Mouse (Mus musculus) heart, adult 11 months (tissue): ENCODE measurements around the gene Cox20.
A peak's percentile ranks its signal among the peaks of the same experiment; 100 is the strongest.

Experiments
- DNase-seq: peaks from one replicate; pipeline ENCODE4 v3.0.0; 2022

Cox20 gene

DNA sequence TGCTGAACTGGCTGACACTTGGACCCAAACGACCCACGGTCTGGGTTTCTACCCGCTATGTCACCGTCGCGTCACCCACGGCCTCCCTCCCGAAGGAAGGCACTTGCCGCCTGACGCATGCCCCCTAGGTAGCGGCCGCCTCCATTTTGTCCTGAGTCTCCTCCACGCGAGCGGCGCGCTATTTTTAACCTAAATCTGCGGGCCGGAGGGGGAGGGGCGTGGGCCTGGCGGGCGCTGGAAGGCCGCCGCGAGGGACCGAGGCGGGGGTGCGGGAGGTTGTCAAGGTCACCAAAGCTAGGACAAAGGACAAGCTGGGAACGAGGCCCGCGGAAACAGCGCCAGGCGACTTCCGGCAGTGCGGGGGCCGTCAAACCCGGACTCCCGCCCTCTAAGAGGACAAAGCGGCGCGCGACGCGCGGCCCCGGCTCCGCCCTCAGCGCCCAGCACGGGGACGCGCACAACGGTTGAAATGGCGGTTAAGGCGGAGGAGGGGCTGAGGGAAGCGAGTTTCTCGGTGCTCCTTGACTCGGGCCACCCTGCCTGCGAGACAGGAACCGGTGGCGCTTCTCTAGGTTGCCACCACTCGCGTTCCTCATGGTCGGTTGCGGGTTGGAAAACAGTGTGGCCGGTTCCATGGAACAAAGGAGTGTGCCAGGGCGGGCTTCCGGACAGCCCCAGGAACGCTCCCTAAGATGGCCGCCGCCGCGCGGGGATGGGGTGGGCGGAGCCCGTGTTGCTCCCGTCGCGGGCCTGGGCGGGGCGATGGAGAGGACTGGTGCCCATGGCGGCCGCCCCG is at the start of gene Cox20:
Gene Cox20, plus strand, starts transcription at position 742 of the 796 bp plus-strand sequence.
- DNase-seq: peak; percentile 100

DNA sequence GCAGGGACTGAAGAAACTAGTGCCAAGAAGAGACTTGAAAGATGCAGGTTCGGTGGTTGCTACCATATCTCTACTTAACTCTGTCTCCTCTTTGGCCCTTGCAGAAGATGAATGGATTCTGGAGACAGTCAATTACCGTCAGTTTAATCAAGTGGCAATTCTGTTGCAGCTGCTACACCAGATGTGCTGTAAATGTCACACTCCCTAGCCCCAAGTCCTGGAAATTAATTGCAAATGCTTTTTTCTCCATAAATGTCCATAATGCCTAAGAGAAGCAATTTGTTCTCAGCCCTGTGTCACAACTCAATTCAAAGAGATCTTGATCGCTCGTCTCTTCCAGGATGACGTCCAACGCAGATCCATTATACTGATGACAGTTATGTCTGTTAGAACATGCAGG is 48.3 kb upstream of the Cox20 start:
- no peak for DNase-seq

DNA sequence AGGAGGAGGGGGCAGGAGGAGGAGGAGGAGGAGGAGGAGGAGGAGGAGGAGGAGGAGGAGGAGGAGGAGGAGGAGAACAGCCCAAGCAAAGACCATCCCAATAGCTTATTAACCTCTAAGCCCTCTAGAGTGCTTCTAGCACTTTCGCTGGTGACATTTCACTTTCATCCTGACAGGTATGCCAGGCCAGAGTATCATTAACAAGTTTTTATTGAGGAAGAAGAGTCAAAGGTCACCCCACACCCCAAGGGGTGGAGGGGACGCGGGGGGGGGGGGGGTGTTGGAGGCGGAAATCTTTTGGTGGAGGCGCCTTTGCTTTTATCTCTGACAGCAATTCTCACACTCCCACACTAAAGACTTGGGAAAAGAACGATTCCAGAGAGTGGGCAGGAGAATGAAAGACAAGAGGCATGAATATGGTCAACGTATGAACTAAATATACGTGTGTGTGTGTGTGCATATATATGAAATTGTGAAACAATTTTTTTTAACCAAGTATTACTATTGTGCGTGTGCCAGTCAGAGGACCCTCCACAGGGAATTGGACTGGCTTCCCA is 43.7 kb upstream of the Cox20 start:
- peak; percentile 44 for DNase-seq

DNA sequence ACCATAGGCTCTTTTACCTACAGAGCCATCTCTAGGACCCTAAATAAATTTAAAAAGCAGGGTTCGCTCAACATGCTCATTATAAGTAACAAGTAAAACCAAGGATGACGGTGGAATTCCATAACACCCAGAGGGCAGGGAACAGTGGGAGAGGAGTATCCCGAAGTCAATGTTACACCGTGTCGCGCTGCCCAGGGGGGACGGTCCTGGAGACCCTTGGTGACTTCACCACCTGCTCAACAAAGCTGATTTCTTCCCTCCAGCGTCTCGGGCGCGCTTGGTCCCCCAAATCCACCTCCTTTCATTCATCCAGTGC is 43.2 kb upstream of the Cox20 start:
- no peak for DNase-seq

DNA sequence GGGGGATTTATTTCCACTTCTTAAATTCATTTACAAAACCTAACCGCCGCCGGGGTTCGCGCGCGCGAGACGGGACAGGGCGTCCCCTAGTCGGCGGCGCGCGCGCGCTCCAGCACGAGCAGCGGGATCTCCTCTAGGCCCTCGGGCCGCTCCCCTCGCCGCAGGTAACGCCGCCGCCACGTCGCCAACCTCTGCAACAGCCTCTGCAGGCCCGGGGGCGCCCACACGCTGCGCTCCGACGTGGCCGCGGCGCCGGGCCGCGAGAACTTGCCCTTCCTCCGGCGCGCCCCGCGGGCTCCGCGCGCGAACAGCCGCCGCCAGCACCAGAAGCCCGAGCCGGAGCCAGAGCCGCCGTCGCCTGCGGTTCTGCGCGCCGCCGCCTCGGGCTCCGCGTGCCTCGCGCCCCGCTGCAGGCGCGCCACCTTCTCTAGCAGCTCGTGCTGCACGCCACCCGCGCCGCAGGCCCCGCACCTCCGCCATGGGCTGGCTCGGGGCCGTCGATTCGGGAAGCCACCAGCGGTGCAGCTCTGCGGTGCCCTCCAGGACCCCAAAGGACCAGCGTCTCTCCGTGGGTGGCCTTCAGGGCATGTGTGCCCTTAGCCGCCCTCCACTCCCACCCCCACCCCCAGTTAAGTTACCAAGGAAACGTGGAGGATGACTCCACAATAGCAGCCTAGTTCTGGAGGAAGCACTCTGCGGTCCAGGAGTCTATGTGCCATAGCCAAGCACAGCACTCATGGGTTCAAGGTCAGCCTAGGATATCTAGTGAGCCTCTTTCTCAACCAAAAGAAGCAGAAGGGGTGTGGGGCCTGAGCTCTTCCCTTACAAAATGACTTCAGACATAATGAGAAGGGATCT is 42.6 kb upstream of the Cox20 start:
- DNase-seq: peak; percentile 93

DNA sequence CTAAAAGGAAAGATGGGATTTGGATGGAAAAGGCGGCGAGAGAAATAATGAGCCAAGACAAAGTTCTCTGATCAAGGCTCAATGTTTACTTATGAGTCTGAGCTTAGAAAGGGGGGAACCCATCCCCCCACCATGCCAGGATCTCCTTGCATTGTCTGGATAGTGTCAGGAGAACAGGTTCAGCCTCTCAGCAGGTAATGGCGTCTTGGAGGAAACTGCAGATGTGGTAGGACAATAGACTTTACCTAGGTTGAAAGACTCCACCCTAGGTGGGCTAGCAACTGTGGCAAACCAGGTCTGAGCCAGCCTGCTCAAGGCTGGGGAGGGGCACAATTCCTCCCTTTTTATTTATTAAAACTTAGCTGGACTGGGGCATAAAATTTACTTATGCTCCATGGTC is 35.6 kb upstream of the Cox20 start:
- peak; percentile 28 for DNase-seq

DNA sequence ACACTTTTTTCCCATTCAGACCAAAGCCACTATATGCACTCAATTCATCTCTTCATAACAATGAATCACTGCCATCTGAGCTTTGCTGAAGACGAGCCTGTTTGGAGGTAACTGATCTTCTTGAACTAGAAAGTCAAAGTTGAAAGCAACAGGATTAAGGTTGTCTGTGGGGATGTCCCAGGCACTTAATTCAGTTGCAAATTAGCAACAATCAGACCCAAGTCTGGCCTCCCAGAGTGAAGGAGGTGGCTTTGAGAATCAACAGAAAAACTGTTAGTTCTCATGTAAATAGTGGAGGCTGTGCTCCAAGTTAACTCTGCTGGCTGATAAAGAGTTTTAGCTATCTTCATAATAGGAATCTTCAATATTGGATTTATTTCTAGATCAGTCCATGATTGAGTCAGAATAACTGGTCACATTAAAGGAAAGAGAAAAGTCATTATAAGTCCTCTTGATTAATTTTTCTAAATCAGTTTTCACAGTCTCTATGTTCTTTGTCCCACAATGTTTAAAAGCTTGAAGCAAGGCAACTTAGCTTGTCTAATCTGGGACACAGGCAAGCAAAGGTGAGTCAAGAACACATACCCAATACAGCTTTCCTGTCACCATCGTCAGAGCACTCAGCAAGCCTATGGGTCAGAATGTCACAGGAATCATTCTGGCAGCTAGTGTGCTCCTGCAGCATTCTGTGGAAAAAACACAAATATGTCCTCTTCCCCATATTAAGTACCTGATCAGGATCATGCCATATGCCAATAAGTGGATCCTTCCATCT is 34.8 kb upstream of the Cox20 start:
- peak; percentile 44 for DNase-seq

DNA sequence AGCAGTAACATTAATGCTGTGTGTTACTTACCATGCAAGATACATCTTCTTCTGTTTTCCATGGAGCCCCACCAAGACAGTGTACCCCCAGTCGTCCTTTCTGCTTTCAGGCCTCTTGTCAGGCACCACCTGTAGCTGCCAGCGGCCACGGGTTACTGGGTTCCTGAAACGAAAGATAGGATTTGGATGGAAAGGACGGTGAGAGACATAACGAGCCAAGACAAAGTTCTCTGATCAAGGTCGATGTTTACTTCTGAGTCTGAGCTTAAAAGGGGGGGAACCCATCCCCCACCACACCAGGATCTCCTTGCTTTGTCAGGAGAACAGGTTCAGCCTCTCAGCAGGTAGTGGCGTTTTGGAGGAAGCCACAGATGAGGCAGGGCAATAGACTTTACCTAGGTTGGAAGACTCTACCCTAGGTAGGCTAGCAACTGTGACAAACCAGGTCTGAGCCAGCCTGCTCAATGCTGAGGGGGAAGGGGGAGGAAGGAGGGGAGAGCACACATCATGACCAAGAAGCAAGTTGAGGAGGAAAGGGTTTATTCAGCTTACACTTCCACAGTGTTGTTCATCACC is 31.2 kb upstream of the Cox20 start:
- DNase-seq: peak; percentile 73

DNA sequence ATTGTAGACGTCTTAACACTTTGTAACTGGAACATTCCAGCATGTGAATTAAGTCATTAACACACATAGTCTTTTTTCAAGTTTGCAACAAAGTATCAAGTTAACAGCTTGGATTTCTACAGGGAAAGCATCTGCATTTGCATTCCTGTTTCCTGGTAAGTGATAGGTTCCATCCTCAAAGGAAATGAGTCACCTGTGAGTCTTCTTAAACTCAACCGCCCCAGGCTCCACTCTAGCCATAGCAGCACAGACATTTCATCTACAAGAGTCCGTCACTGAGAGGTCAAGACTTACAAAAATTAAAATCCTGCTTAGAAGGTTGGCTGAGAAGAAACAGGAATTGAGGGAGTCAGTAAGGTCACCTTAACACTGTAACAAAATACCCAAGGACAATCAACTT is 27.2 kb upstream of the Cox20 start:
- no peak for DNase-seq

DNA sequence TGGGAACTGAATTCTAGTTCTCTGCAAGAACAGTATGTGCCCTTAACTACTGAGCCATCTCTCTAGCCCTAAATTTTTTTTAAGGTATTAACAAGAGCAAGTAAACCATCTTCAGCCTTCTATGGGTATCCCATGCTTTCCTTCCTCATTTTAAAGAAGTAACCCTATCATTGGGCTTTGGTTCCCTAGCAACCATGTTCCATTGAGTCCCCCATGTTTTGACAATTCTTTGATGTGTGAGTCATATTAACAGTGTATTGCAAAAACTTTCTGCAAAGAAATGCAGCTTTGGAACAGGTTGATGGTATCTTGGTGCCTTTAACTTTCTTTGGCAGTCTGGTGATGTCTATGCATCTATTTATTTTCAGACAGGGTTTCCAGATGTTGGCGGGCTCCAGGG is 24.9 kb upstream of the Cox20 start:
- no peak for DNase-seq

DNA sequence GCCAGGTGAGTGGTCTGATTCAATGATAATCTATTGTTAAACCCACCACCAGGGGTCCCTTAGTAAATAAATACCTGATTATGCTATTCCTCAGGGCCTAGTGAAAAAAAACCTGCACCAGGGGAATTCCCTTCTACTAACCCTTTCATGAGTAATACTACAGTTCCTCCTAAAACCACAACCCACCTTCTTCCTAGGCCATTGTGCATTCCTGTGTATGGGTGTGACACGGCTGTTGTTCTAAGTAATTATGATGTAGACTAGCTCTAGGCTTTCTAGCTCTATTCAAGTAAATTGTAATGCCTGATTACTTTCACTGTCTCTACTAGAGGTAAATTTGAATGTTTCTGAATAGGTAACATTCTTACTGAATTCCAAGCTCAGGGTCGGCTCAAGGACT is 17.7 kb upstream of the Cox20 start:
- peak; percentile 15 for DNase-seq

DNA sequence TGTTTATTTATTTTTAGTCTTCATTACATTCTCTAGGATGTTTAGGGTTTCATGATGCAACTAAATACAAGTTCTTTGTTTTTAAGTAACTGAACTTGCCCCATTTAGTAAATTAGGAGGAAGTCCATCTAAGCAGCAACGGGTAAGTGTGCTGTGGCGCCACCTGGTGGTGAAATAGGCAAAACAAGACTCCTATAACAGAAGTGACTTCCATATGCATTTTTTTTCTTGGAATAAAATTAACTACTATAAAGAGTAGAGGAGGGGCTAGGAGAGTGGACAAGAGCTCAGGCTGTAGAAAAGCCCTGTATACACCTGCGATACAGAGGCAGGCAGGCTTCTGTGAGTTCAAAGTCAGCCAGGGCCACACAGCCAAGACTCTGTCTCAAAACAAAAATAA is 15.5 kb upstream of the Cox20 start:
- peak; percentile 91 for DNase-seq

DNA sequence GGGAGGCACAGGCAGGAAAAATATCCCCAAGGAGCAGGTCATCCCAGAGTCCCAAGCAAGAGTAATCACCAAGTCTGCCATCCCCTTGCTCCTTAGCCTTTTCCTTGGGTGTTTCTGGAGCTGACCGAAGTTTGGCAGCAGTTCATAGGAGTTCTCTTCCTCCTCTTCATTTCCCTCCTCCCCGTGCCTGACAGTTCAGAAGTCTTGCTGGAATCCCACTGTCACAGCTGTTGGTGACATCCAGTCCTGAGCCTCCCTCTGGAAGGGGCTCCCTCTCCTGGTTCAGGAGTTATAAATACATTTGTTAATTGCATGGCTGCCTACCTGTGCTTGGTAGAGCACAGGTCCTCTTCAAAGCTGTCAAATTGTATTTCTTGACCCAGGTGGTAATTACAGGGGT is 9.4 kb upstream of the Cox20 start:
- peak; percentile 66 for DNase-seq

DNA sequence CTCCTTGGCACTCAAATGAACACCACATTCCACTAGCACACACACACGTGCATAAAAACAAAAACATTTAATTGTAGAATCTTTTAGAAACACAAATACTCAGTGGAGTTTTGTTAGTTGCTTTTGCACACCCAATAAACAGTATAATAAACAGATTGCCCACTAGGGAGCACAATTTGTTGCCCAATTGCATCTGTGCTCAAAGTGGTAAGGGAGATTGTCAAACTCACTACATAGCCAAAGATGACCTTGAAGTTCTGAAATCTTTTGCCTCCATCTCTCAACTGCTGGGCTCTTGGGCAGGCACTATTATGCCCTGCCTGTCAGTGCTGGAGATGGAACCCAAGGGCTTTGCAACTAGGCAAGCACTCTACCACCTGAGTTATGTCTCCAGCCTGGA is 8.8 kb upstream of the Cox20 start:
- peak; percentile 49 for DNase-seq

DNA sequence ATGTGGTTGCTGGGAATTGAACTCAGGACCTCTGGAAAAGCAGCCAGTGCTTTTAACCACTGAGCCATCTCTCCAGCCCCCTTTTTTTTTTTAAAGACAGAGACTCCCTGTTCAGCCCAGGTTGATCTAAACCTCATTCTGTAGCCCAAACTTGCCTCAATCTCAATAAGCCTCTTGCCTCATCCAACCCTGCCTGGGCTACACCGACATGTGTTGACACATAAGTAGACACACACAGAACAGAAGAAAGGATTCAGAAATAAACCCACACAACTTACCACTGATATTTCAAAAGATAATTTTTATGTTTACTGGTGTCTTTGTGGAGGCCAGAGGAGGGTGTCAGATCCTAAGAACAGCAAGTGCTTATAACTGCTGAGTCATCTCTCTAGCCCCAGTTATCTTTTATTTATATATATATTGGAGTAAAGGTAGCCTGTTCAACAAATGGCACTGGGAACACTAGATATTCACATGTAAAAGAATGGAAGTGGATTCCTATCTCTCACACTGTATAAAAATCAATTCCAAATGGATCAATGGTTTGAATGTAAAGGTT is 5.8 kb upstream of the Cox20 start:
- DNase-seq: peak; percentile 84

DNA sequence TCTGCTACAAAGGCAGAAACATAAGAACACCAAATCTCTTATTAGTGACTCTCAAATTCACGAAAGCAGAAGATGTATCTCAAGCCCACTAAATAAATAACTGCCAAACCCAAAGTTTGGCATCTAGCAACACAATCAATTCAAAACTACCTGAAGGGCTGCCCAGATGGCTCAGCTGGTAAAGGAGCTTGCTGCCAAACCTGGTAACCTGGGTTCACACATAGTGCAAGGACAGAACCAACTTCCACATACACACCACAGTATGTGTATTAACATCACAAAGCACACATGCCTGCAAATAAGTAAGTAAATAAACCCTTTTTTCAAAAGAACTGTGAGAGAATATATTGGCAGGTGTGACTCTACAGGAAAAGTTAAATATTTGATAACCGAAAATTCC is 4.7 kb upstream of the Cox20 start:
- peak; percentile 71 for DNase-seq

DNA sequence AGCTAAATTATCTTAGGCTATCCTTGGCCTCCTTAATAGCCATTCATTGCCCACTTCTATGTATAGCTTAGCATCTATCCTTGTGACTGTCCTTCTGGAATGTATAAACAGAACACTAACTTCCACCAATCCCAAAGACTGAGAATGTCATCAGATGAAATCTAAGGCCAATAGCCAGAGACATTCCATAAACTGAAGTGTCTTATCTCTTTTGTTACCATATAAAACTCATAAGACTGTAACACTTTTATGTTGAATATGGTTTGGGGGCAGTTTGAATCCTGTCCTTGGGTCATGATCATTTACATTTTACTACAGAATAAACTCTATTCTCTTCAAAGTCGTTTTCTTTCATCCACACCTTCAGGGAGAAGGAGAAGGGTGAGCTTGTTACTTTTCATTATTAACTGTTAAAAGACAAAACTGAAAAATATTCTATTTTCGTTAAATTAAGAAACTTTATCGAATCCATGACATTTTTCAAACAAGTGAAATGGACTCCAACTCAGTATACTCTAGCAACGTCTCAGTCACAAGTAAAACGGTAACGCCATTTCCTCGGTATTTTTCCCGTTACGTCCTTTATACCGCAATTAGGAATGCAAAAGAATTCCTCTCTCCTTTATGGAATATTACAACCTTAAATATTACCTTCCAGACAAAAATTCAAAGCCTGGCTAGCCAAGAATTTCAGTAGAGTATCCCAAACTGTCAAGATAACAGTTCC is 1.5 kb upstream of the Cox20 start:
- DNase-seq: no peak

DNA sequence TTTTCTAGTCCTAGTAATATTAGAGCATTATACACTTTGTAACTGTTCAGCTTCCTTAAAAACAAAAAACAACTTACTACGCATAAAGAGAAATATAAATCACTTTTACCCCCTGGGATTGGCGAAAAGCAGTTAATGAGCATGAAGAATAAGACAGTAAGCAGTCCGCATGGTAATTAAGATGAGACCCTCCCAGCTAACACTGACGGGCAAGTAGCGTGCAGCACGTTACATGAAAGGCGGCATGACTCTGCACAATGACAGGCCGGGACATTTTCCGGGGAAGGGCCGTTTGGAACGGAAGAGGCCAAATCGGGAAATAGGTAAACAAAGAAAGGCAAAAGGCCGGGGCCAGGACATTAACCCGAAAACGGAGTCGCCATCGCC is 935 bp upstream of the Cox20 start:
- DNase-seq: no peak

DNA sequence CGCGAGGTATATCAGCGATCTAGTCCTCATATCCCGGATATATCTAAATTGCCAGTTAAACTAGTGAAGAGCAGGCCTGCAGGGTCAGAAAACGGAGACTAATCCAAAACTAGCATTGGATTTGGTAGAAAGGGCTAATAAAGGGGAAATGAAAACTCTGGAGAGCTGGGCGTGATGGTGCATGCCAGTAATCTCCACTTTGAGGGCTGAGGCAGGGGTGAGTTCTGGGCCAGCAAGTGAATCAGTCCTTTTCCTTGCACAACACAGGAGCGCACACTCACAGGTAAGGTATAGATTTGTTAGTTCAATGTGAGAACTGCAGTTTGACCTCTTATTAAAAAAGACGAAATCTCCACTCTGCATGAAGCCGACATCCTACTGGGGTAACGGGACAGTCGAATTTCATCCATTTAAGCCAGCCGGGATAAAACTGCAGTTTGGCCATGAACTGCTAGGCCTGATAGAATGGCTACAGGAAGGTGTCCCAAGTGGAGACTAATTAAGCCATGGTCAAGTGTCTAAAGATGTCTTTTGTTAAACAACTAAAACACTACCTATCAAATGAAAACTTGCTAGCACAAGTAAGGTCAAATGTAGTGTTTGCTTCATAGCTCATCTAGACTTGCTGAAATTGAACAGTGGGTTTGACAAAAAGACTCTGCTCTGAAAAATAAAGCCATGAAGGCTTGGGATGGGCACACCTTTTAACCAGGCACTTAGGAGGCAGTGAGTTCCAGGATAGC is 536 bp downstream of the Cox20 start:
- no peak for DNase-seq

DNA sequence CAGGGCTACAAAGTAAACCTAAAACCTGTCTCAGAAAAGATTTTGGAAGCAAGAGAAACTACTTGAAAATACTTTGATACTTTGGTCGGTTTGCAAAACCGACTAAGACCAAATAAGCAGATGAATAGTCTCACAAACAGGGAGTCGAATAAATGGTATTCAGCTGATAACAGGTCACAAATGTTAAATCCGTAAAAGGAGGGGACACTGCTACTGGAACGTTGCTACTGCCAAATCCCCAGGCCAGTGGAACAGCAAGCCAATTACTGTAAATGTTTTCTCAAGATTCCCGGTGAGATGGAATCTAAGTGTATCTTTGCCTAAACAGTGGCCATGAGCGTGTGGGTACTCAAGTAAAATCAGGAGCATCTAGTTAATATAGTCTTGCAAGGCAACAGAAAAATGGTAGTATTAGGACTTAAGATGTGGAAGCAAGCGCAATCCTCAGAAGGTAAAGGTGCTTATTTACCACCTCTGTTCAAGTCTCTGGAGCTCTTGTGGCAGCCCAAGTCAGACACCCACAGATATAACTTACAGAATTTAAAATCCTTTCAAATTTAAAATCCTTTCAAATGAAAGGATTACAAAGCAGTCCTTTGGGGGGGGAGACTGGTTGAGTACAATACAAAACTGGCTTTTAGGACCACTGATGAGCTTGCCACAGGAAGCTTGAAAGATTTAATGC is 1.2 kb downstream of the Cox20 start:
- DNase-seq: peak; percentile 82
